Mouse (Mus musculus): ENCODE results near the gene Dtnbp1. TPM values are rescaled to one million over a fixed set of nuclear protein-coding genes. Genes with fewer than 3 reads are reported as not detected.
A peak's percentile ranks its signal among the peaks of the same experiment; 100 is the strongest.

Gene Dtnbp1
- polyA plus RNA-seq, 1 experiment from 2014 or later: 30.2 TPM

DNA sequence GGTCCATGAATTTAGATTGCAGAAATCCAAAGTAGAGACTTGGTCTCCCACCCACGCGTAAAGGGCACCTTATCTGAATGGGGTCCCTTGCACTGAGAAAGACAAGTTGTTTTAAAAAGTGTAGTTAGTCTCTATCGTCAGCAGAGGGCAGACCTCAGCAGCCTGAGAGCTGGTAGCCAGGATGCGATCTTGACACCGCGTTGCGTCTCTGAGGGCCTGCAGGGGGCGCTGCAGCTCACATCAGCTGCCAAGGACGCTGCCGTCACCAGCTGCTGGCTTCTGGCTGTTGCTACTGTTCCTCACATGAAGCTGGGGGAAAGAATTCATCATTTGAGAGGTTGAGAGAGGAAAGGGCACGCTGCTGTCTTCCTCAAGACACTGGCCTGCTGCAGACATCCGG is 28.9 kb upstream of the Dtnbp1 start:
- peak overlapping the region; percentile 23; the same call in 1 of the 2 replicates for H3K4me2 ChIP-seq
- ATAC-seq (ENCODE audit: low read depth): no peak
- H3K27me3 ChIP-seq: peaks cover 29% of the 10 kb centered on the region

DNA sequence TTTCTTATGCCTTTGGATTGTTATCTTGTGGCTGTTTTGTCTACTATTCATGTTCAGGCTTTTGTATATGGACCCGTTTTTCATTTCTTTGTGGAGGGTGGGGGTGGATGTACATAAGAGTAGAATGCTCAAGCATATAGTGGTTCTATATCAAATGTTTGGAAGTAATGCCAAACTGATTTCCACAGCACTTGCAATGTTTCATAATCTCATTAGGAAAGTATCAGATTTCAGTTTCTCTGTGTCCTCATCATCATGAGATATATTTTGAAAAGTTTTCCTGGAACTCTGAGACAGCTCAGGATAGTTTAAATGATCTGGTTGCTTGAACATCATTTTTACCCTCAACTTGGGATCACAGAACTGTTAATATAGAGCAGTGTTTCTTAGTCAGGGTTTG is 27.8 kb upstream of the Dtnbp1 start:
- H3K4me2 ChIP-seq: no peak overlapping the region

More for the DNA sequence above, 28.9 kb upstream of the Dtnbp1 start:
- Histone ChIP-seq H3K27ac (no peak overlapping the region), H3K4me3 (replicated peaks) (no peak overlapping the region), H3K4me1 (replicated peaks) (peaks cover 21% of the 10 kb centered on the region), H3K9me3 (replicated peaks) (no peaks in the 10 kb centered on the region), H3K9ac (no peak overlapping the region), H3K36me3 (no peaks in the 10 kb centered on the region)
- DNase-seq: peak; percentile 74
- WGBS (ENCODE audit: insufficient replicate concordance): 10% methylated on average over 12 of the region's 12 CpGs

DNA sequence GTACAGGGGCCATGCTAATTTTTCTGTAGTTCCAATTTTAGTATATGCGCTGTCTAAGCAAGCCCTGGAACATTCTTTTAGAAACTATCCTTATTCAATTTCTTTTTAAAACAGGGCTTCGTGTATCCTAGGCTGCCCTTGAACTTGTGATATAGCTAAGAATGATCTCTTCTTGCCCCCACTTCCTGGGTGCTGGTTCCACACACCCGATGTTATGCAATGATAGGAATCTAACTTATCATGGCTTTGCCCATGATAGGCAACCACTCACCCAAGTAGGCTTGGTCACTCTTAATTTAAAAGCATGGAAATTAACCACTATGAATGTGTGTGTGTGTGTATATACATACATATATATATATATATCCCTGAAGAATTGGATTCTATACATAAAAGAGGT is 24.3 kb upstream of the Dtnbp1 start:
- Histone ChIP-seq H3K27ac (no peak overlapping the region), H3K4me2 (no peak overlapping the region), H3K36me3 (no peaks in the 10 kb centered on the region), H3K27me3 (peaks cover 13% of the 10 kb centered on the region), H3K9ac (no peak overlapping the region), H3K9me3 (replicated peaks) (no peaks in the 10 kb centered on the region), H3K4me3 (replicated peaks) (no peak overlapping the region), H3K4me1 (replicated peaks) (peaks cover 4% of the 10 kb centered on the region)
- WGBS (ENCODE audit: insufficient replicate concordance): 49% methylated on average over 3 of the region's 3 CpGs
- ATAC-seq (ENCODE audit: low read depth) (no peak), DNase-seq (no peak)

More for the DNA sequence above, 27.8 kb upstream of the Dtnbp1 start:
- Histone ChIP-seq H3K4me1 (replicated peaks) (peaks cover 21% of the 10 kb centered on the region), H3K9me3 (replicated peaks) (no peaks in the 10 kb centered on the region), H3K27me3 (peaks cover 27% of the 10 kb centered on the region), H3K9ac (no peak overlapping the region), H3K36me3 (no peaks in the 10 kb centered on the region), H3K4me3 (replicated peaks) (no peak overlapping the region), H3K27ac (no peak overlapping the region)
- no peak for ATAC-seq (ENCODE audit: low read depth)
- 54% methylated on average over 1 of the region's 1 CpGs for WGBS (ENCODE audit: insufficient replicate concordance)
- DNase-seq: no peak

DNA sequence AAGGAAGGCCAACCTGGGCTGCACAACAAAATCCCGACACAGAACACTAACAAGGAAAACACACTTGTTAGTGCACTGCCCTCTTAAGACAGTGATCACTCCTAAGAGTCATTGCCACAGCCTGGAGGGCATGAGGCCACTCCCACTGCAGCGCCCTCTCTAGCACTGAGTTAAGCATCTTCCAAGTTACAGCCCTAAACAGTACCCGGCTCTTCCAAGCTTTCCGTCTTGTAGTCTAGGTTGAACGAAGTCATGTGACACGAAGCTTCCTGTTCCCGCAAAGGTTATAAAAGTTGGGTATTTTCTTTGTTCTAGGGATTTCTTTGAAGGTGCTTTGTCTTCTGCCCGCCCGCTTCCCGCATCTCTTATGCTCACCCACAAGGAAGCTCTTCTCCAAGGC is 22.9 kb upstream of the Dtnbp1 start:
- Histone ChIP-seq H3K36me3 (no peaks in the 10 kb centered on the region), H3K9ac (no peak overlapping the region), H3K27ac (no peak overlapping the region), H3K4me3 (replicated peaks) (no peak overlapping the region), H3K4me1 (replicated peaks) (no peaks in the 10 kb centered on the region), H3K9me3 (replicated peaks) (no peaks in the 10 kb centered on the region), H3K27me3 (peaks cover 10% of the 10 kb centered on the region), H3K4me2 (no peak overlapping the region)
- no peak for DNase-seq
- WGBS (ENCODE audit: insufficient replicate concordance): 80% methylated on average over 10 of the region's 10 CpGs
- no peak for ATAC-seq (ENCODE audit: low read depth)

DNA sequence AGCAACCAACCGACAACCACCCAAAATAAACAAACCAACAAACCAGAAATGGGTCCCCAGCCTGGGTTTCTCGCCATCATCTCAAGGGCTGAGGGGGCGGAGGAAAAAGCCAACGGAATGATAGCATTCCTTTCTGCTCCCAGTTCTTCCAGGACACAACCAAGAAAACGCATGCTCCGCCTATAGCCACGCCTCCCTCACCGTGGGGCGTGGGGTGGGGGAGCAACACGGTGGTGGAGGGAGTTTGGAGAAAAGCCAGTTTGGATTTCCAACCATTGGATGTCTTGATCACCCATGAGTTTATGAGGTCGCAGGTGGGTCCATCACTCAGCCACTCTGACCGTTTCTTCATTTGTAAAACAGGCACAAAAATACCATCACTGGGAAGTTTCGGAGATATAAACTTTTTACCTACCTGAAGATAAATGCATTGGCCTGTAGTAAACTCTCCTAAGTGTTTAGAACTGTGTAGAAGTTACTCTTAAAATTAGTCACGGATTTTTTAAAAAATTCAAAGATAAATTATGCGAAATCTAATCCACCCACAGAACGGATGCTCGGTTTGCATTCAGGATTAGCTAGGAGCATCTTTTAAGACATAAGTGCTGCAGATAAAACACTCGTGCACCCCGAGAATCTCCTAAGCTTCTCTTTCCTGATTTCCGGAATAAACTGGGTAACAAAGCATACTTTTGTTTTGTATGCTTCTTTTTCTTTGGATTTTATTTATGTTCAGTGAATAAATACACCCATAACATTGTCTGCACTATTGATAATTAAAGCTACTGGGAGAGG is 21.6 kb upstream of the Dtnbp1 start:
- no peak overlapping the region for H3K4me3 ChIP-seq (replicated peaks)
- no peak overlapping the region for H3K9ac ChIP-seq
- no peak overlapping the region for H3K4me2 ChIP-seq
- DNase-seq (no peak), ATAC-seq (ENCODE audit: low read depth) (no peak)
- no peaks in the 10 kb centered on the region for H3K4me1 ChIP-seq (replicated peaks)
- no peak overlapping the region for H3K27ac ChIP-seq
- H3K9me3 ChIP-seq (replicated peaks): no peaks in the 10 kb centered on the region
- peaks cover 6% of the 10 kb centered on the region for H3K27me3 ChIP-seq
- H3K36me3 ChIP-seq: no peaks in the 10 kb centered on the region
- 65% methylated on average over 20 of the region's 20 CpGs for WGBS (ENCODE audit: insufficient replicate concordance)

DNA sequence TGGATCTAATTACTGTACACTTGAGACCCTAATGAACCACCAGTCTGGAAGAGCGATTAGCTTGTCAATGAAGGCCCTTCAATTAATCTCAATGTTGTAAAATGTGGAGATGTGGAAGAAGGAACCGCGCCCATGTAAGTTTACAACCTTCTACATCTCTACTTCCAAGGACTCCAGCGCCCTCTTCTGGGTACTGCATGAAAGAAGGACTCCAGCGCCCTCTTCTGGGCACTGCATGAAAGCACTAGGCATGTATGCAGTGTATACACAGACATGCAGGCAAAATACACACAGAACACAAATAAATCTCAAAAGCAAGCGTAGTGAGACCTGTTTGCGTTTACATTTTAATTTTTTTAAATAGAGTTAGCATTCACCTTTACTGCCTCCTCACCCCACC is 6.2 kb upstream of the Dtnbp1 start:
- no peak overlapping the region for H3K4me2 ChIP-seq
- no peak overlapping the region for H3K4me3 ChIP-seq (replicated peaks)
- 0 out of 2 replicates have a peak, but pooled peaks cover 3% of the 10 kb centered on the region for H3K27me3 ChIP-seq
- no peaks in the 10 kb centered on the region for H3K4me1 ChIP-seq (replicated peaks)
- 65% methylated on average over 7 of the region's 7 CpGs for WGBS (ENCODE audit: insufficient replicate concordance)
- no peak overlapping the region for H3K27ac ChIP-seq
- no peak overlapping the region for H3K9ac ChIP-seq
- H3K36me3 ChIP-seq: no peaks in the 10 kb centered on the region
- no peak for ATAC-seq (ENCODE audit: low read depth)
- no peak for DNase-seq
- H3K9me3 ChIP-seq (replicated peaks): 0 out of 2 replicates have a peak, but pooled peaks cover 3% of the 10 kb centered on the region

DNA sequence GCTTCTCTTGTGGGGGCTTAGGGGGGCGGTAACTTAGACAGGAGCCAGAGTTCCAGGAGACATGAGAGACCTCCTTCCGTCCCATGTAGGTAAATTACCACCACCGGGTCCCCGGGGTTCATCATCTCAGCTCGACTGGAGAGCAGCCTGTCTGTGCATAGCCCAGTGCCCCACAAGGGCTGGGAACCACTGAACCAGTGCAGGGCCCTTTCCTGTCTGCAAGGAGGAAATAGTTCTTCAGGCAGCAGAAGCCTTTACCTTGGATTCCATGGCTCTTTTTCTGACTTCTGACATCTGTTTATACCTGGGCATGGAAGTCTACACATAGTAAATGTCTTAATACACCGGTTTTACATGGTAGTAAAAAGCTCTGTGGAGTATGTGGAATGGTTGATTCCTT is 5.8 kb upstream of the Dtnbp1 start:
- H3K27me3 ChIP-seq: 0 out of 2 replicates have a peak, but pooled peaks cover 3% of the 10 kb centered on the region
- no peak for ATAC-seq (ENCODE audit: low read depth)
- no peak overlapping the region for H3K4me3 ChIP-seq (replicated peaks)
- no peak overlapping the region for H3K27ac ChIP-seq
- H3K9me3 ChIP-seq (replicated peaks): 0 out of 2 replicates have a peak, but pooled peaks cover 3% of the 10 kb centered on the region
- no peak overlapping the region for H3K9ac ChIP-seq
- WGBS (ENCODE audit: insufficient replicate concordance): 73% methylated on average over 6 of the region's 6 CpGs
- DNase-seq: no peak
- no peaks in the 10 kb centered on the region for H3K36me3 ChIP-seq
- peaks cover 1% of the 10 kb centered on the region for H3K4me1 ChIP-seq (replicated peaks)
- no peak overlapping the region for H3K4me2 ChIP-seq

DNA sequence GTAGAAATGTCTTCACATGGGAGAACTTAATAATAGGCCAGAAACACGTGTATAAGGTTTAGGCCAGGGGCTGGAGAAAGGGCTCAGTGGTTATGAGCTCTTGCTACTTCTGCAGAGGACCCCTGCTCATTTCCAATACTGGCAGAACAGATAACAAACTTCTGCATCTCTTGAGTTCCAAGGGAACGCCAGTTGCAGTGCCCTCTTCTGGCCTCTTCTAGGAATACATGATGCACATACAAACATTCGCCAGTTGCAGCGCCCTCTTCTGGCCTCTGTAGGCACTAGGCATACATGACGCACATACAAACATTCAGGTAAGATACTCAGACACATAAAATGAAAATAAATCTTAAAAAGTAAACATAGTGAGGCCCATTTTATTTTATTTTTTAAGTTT is 4.5 kb upstream of the Dtnbp1 start:
- no peaks in the 10 kb centered on the region for H3K36me3 ChIP-seq
- no peak overlapping the region for H3K27ac ChIP-seq
- H3K4me3 ChIP-seq (replicated peaks): no peak overlapping the region
- ATAC-seq (ENCODE audit: low read depth) (no peak), DNase-seq (no peak)
- 0 out of 2 replicates have a peak, but pooled peaks cover 3% of the 10 kb centered on the region for H3K27me3 ChIP-seq
- H3K9ac ChIP-seq: no peak overlapping the region
- H3K4me2 ChIP-seq: no peak overlapping the region
- WGBS (ENCODE audit: insufficient replicate concordance): 61% methylated on average over 5 of the region's 5 CpGs
- 0 out of 2 replicates have a peak, but pooled peaks cover 3% of the 10 kb centered on the region for H3K9me3 ChIP-seq (replicated peaks)
- peaks cover 10% of the 10 kb centered on the region for H3K4me1 ChIP-seq (replicated peaks)

DNA sequence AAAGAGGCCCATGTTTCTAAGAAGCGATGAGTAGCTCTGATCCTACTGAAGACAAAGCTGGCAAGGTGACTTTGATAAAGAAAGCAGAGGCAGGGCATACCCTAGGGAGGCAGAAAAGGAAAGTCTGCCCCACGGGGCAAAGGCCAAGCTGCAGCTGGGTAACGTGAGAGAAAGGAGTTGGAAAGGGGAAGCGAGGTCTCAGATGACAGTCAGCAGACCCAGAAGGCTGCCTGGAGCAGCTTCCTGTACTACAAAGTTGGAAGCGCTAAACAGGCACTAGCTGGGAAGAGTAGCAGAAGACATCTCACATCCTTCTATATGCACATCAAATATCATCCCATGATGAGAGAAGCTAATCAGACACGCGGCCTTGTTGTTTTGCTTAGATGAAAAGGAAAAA is 3.9 kb upstream of the Dtnbp1 start:
- 0 out of 2 replicates have a peak, but pooled peaks cover 3% of the 10 kb centered on the region for H3K27me3 ChIP-seq
- DNase-seq: no peak
- no peak for ATAC-seq (ENCODE audit: low read depth)
- H3K4me3 ChIP-seq (replicated peaks): no peak overlapping the region
- H3K9ac ChIP-seq: no peak overlapping the region
- H3K4me2 ChIP-seq: no peak overlapping the region
- no peak overlapping the region for H3K27ac ChIP-seq
- H3K36me3 ChIP-seq: no peaks in the 10 kb centered on the region
- whole genome bisulfite sequencing (ENCODE audit: insufficient replicate concordance): 48% methylated on average over 7 of the region's 7 CpGs
- peaks cover 16% of the 10 kb centered on the region for H3K4me1 ChIP-seq (replicated peaks)
- 0 out of 2 replicates have a peak, but pooled peaks cover 3% of the 10 kb centered on the region for H3K9me3 ChIP-seq (replicated peaks)

DNA sequence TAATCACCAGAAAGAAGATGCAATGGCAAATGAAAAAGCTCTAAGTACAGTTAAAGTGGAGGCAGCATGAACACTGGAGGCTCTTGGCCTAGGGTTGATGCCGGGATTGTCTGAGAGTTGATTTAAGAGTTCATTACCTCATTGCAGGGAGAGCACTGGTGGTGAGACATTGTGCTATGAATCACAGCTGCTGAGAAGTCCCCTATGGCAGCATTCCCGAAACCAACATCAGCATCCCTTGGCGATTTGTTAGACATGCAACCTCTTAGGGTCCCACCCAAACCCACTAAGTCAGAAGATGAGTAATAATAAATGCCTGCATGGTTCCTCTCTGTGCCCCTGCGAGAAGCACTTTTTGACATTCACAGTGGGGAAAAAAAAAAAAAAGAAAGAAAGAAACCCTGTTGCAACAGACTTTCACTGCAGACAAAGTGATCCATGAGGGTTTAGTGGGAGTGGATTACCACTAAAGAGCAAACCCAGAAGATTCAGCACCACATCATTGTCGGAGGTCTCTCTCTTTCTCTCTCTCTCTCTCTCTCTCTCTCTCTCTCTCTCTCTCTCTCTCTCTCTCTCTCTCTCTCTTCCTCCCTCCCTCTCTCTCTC is 3.1 kb upstream of the Dtnbp1 start:
- Histone ChIP-seq H3K27ac (no peak overlapping the region), H3K4me1 (replicated peaks) (peaks cover 24% of the 10 kb centered on the region), H3K27me3 (0 out of 2 replicates have a peak, but pooled peaks cover 3% of the 10 kb centered on the region), H3K4me3 (replicated peaks) (no peak overlapping the region), H3K4me2 (no peak overlapping the region), H3K9ac (no peak overlapping the region), H3K9me3 (replicated peaks) (no peaks in the 10 kb centered on the region), H3K36me3 (no peaks in the 10 kb centered on the region)
- no peak for DNase-seq
- no peak for ATAC-seq (ENCODE audit: low read depth)
- WGBS (ENCODE audit: insufficient replicate concordance): 70% methylated on average over 5 of the region's 5 CpGs

DNA sequence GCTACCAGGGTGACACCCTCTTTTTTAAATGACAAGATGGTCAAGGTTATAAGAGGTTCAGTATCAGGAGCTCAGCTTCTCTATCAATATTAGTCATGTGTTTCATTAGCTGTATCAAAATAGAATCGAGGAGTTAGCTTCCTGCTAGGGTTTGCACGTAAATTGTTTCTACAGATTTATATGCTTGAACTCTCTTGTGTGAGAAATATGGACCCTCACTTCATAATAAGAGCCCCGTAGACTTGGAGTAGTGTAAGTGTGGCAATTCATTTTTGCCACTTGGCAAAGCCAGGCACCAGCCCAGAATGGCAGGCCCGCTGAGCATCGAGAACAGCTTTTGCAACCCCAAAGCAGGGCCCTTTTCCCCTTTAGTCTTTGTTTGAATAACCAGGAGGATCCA is 1.1 kb upstream of the Dtnbp1 start:
- no peaks in the 10 kb centered on the region for H3K9me3 ChIP-seq (replicated peaks)
- H3K4me2 ChIP-seq: peak overlapping the region; percentile 99; the same call in 1 of the 2 replicates
- H3K4me1 ChIP-seq (replicated peaks): peaks cover 34% of the 10 kb centered on the region
- H3K27me3 ChIP-seq: no peaks in the 10 kb centered on the region
- no peak overlapping the region for H3K27ac ChIP-seq
- 79% methylated on average over 5 of the region's 5 CpGs for WGBS (ENCODE audit: insufficient replicate concordance)
- no peak for DNase-seq
- ATAC-seq (ENCODE audit: low read depth): no peak
- H3K4me3 ChIP-seq (replicated peaks): no peak overlapping the region
- H3K36me3 ChIP-seq: peaks cover 6% of the 10 kb centered on the region
- no peak overlapping the region for H3K9ac ChIP-seq
